Mouse (Mus musculus) erythroid progenitor cell, adult 5-6 weeks (primary cell): Measurements from ENCODE around the gene Ferd3l. TPM values are rescaled to one million over a fixed set of nuclear protein-coding genes. Genes with fewer than 3 reads are reported as not detected.

Experiments
- ATAC-seq: replicated peaks from 2 replicates; pipeline ENCODE4 v1.8.0; 2016; ENCODE audit warnings: moderate number of reproducible peaks, mild to moderate bottlenecking, moderate TSS enrichment, inconsistent platforms; ENCODE audit not compliant: poor library complexity, low FRiP score, severe bottlenecking
- total RNA-seq, 2 experiments: library from RNA; stranded (forward) in 1 of 2; stranded (reverse) in 1 of 2; fragments of 150-400 nt in 1 of 2; fragments of 186-747, 209-891 nt in 1 of 2; gene quantifications; 2 replicates each; pipeline versions ENCODE4 v1.2.3 to v1.2.4; 2015 to 2017; ENCODE audit warnings: low replicate concordance in 2 of 2

The Ferd3l gene
- total RNA-seq, 2 experiments from 2014 or later: not detected

- no peak for ATAC-seq
Observed at GRCm38 (mm10) chr12:33963671-33964369, 35.6 kb downstream of the Ferd3l start.

DNA sequence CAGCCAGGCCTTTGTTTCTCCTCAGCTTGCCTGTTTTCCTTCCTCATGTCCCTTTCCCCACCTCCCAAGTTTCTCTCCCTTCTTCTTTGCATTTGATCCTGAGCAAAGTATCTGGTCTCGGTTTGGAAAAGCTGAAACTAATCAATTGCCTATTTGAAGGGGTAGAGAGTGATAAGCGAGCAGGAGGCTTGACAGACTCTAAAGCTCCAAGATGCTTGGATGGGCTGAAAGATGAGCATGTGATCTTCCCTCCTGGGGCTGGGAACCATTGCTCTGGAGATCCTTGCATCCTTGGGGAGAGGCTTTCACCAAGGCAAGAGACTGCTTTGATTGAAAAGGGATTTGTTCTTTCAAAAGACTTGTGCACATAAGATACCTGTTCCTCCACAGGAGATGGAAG, 36.2 kb downstream of the Ferd3l start:
- no peak for ATAC-seq

DNA sequence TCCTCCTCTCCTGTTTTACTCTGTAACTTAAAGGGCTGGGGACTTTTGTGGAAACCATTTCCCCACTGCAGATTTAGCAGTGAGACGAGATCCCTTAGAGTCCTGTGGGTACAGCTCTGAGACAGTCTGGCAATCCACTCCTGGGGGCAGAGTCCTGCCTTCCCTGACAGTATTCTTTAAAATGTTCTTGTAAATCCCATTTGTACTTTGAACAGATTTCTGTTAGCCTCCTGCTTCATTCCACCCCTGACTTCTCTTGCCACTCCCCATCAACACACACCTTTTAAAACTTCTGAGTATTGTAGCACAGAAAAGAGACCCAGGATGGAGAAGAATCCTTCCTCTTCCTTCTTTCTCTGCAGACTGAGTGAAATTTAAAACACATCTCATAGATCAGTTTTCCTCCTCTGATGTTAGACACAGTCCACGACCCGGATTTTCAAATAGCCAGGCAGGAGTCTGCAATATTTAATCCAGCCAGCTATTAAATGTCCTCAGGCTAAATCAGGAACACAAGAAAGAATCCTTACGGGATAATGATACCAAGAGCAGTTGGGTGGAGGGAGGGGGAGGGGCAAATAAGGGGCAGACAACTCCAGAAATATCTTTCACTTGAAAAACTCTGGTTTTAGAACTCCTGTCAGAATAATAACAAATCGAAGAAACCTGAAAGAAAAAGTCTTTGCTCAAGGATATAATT, 37.6 kb downstream of the Ferd3l start:
- ATAC-seq: no peak

DNA sequence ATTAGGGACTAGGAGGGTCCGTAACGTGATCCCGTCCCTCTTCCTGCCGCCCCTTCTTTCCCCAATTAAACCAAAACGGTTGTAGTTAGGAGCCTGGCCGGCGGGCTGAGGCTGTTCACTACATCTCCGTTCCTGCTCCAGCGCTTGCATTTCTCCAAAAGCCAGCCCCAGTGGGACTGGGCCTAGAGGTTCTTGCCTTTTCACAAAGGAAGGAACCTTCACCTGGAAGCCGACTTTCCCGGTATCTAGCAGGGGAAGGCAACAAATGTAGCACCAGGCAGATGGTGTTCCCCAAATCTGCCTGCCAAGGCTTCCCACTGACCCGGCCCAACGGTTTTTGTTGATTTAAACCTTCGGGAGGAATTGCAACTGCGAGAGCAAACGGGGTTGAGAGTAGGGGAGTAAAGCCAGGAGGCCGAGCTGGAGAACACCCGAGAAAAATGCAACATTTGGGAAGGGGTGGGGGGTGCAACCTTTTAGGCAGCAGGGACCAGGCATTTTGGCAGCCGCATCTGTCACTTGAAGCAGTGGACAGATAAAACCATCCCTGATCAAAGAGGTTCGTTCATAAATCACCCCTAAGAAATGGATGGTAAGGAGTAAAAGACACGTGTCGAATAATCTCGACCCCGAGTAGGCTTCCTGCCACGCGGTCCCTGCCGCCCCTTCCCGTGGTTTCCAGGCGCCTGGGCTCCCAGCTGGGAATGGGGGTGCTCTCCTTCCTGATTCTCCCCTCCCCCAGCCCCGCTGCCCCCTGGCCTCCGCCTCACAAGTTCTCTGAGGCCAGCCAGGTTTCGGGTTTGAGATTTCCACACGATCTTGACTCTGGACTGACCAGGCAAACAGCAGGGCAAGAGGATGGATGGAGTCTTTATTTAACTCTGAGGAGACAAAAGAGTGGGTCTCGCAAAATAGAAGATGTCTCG, 38.5 kb downstream of the Ferd3l start:
- no peak for ATAC-seq

DNA sequence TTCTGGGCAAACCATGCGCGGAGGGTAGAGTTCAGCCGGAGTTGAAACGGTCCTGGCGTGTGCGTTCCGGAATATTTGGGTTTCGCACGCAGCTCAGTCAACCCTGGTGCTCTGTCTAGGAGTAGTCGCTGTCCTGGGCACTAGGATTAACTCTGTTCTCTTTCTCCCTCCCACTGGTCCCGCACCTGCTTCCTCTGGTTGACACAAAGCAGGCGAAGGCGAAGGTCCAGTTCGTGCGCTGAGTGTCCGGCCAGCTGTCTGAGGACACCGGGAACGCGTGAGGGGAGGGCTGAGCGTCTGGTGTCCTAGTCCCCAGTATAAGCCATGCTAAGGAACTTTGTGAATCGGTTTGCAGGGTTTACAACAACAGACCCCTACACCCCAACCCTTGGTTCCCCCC, 39.3 kb downstream of the Ferd3l start:
- no peak for ATAC-seq

DNA sequence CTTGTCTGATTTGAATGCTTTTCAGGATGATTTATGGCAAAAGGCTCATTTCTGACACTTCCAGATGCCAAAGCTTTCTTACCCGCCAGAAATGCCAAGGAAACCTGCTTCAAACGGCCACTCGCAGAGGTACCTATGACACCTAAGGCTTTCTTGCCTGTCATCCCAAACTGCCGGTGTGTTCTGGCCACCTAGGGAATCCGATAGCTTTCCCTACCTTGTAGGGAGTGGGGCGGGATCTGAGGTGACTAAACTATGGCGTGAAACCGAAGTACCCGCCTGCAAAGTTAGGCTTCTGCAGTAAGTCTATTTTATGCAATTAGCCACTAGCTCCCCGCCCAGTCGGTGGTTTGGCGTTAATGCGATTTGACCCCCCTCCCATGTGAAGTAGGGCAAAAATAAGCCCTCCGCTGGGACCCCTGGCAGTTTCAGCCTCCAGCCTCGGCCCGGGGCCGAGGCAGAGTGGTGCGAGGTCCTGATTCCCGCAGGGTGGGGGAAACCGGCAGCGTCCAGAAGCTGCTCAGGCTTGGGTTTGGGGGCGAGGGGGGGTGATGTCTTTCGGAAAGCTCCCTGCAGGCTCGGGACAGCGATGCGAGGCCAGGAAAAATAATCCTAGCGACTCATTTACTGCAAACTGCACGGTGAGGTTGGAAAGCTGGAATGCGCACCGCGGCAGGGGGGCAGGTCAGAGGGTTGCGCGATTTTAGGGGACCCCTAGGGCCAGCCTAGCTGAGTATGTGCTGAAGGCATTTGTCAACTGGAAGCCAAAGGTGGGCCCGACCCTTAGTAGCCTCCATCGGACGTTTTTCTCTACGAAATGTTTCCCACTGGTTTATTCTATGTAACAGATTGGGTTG, 40.0 kb downstream of the Ferd3l start:
- ATAC-seq: no peak

GRCm38 (mm10) chr12:33968898-33969178, 40.6 kb downstream of the Ferd3l start:
- ATAC-seq: no peak

Other genes with a start within 250 kb of the Ferd3l start
- not detected in 2 replicates for gene Twist1, start 29.2 kb downstream of the Ferd3l start, total RNA-seq (2015; ENCODE audit: low replicate concordance)
- not detected in 2 replicates for gene Twist1, start 29.2 kb downstream of the Ferd3l start, total RNA-seq (2017; ENCODE audit: low replicate concordance)